Mouse (Mus musculus): ENCODE measurements around the gene Crygn.

DNA sequence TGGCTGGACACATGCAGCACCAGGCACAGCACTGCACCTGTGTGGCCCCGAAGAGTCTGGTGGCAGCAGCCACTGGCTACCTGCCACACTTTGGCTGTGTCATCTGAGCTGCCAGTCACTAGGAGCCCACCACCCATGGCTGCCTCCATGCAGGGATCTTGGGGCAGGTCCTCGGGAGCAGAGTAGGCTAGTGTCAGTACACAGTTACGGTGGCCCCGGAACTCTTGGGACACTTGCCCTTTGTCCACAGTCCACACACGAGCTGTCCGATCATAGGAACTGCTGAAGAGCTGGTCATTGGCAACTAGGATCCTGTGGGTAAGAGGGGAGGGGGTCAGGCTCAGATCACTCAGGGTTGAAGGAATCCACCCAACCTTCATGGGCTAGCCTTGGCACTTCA is 39.7 kb downstream of the Crygn start:
- TF ChIP-seq POLR2A (IDR thresholded peaks at IDR 0.05; ENCODE audit: control insufficient read depth in 1 of 2, insufficient read depth in 1 of 2, low read depth in 1 of 2, low read length in 2 of 2, poor library complexity in 1 of 2), result no peak
- no peak for TF ChIP-seq ZC3H11A (IDR thresholded peaks at IDR 0.05; ENCODE audit: low read depth, low read length)
- no peak for TF ChIP-seq TBP (IDR thresholded peaks at IDR 0.05; ENCODE audit: low read depth, low read length)
- no peak for TF ChIP-seq CTCF (IDR thresholded peaks at IDR 0.05 in 2 of 3, conservative IDR thresholded peaks at IDR 0.05 in 1 of 3; ENCODE audit: control insufficient read depth in 1 of 3, insufficient read depth in 1 of 3, low read depth in 2 of 3, low read length in 3 of 3, poor library complexity in 1 of 3, severe bottlenecking in 1 of 3)
- TF ChIP-seq EP300 (IDR thresholded peaks at IDR 0.05; ENCODE audit: low read depth in 1 of 2, low read length in 2 of 2), result no peak
- no peak for TF ChIP-seq NRF1 (IDR thresholded peaks at IDR 0.05; ENCODE audit: insufficient read depth, low read depth, low read length, poor library complexity, severe bottlenecking)
- TF ChIP-seq RCOR1 (IDR thresholded peaks at IDR 0.05; ENCODE audit: low read depth, low read length), result no peak
- TF ChIP-seq BHLHE40 (IDR thresholded peaks at IDR 0.05; ENCODE audit: borderline replicate concordance, low read depth, low read length), result no peak
- no peak for TF ChIP-seq NELFE (IDR thresholded peaks at IDR 0.05; ENCODE audit: low read depth, low read length)
- no peak for TF ChIP-seq ZNF384 (IDR thresholded peaks at IDR 0.05; ENCODE audit: low read depth, low read length)
- TF ChIP-seq GATA1 (IDR thresholded peaks at IDR 0.05; ENCODE audit: low read depth, low read length), result no peak
- TF ChIP-seq MAFK (IDR thresholded peaks at IDR 0.05; ENCODE audit: borderline replicate concordance, low read depth, low read length), result no peak
- no peak for TF ChIP-seq ZKSCAN1 (IDR thresholded peaks at IDR 0.05; ENCODE audit: low read depth, low read length)
